Mouse (Mus musculus): Measurements from ENCODE around the gene Wdr64.

The Wdr64 gene

GRCm38 (mm10) chr1:175725771-175726170, 27.4 kb downstream of the Wdr64 start:
- no peak for DNase-seq (ENCODE audit: low read depth)

GRCm38 (mm10) chr1:175754576-175755364, 56.4 kb downstream of the Wdr64 start:
- DNase-seq (ENCODE audit: low read depth) = no peak

- no peak for DNase-seq (ENCODE audit: low read depth)
Observed at GRCm38 (mm10) chr1:175794668-175795067, 96.3 kb downstream of the Wdr64 start.

- DNase-seq (ENCODE audit: low read depth) = no peak
Observed at GRCm38 (mm10) chr1:175808356-175808755, 110.0 kb downstream of the Wdr64 start.

GRCm38 (mm10) chr1:175811625-175812024, 113.2 kb downstream of the Wdr64 start:
- DNase-seq (ENCODE audit: low read depth) = no peak

GRCm38 (mm10) chr1:175823815-175824438, 125.5 kb downstream of the Wdr64 start:
- DNase-seq (ENCODE audit: low read depth) = no peak

GRCm38 (mm10) chr1:175828539-175828938, 130.1 kb downstream of the Wdr64 start:
- no peak for DNase-seq (ENCODE audit: low read depth)

- no peak for DNase-seq (ENCODE audit: low read depth)
Observed at GRCm38 (mm10) chr1:175829220-175829619, 130.8 kb downstream of the Wdr64 start.

- no peak for DNase-seq (ENCODE audit: low read depth)
Observed at GRCm38 (mm10) chr1:175855515-175855914, 157.1 kb downstream of the Wdr64 start.

All from fibroblast of lung, adult 2 months (primary cell).